8 mouse cellular contexts compared by ENCODE assay signal in the genomic region with DNA sequence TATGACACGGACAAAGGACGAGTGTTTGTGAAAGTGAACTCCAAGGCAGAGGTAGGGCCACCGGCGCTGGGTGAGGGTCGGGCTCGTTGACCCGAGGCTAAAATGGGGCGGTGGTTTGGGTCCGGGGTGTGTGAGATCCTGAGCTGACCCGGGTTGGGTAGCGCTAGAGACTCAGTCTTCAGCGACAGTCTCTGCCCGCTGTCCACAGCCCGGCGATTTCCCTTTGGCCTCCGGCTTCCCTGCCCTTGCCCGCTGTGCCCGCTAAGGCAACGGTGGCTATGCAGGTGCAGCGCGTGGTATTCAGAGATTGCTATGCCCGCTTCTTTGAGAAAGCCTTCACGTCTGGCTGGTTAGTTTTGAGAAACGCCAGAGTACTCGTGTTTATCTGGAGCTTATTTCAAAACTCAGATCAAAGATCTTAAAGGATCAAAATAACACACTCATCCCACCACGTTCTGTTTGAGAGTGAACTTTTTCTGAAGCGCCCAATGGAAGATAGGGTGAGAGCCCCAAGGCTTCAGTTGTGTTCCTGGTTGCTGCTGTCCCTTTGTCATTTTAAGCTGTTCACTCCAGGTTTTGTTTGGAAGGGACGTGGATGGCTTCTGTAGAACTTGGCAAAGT. TPM values are rescaled to one million over a fixed set of nuclear protein-coding genes. Genes with fewer than 3 reads are reported as not detected.
DNase-seq lines count a peak whose midpoint lies in the region; ATAC-seq and TF ChIP-seq lines count a peak whose summit lies in the region.

No protein-coding gene starts in this region.

- no peaks in the 10 kb centered on the region; the same call in 1 of the 2 replicates for H3K4me1 ChIP-seq in kidney, postnatal 0 days (replicated peaks; ENCODE audit: insufficient read depth, low read length)
- H3K4me1 ChIP-seq in embryonic facial prominence, embryonic 13.5 days, result peaks cover 19% of the 10 kb centered on the region
- peaks cover 13% of the 10 kb centered on the region for H3K4me1 ChIP-seq in limb, embryonic 10.5 days
- H3K4me1 ChIP-seq in midbrain, embryonic 14.5 days (ENCODE audit: control insufficient read depth, insufficient read depth, low read length), result peaks cover 13% of the 10 kb centered on the region

- peak; percentile 66 for ATAC-seq in kidney, postnatal 0 days (replicated peaks; ENCODE audit: low FRiP score, low read depth)
- ATAC-seq in embryonic facial prominence, embryonic 13.5 days (ENCODE audit: insufficient number of reproducible peaks, insufficient read depth, low FRiP score, low TSS enrichment, low read depth), result peak; percentile 61
- ATAC-seq in midbrain, embryonic 14.5 days (ENCODE audit: low FRiP score, low TSS enrichment), result peak; percentile 67

- no peaks in the 10 kb centered on the region for H3K9me3 ChIP-seq in kidney, postnatal 0 days (replicated peaks; ENCODE audit: low read length)
- no peaks in the 10 kb centered on the region for H3K9me3 ChIP-seq in embryonic facial prominence, embryonic 13.5 days
- H3K9me3 ChIP-seq in limb, embryonic 10.5 days (replicated peaks), result no peaks in the 10 kb centered on the region
- H3K9me3 ChIP-seq in midbrain, embryonic 14.5 days (ENCODE audit: control insufficient read depth, low read length), result no peaks in the 10 kb centered on the region

- WGBS in kidney, postnatal 0 days, result 1% methylated on average over 28 of the region's 28 CpGs
- WGBS in embryonic facial prominence, embryonic 13.5 days, result 1% methylated on average over 28 of the region's 28 CpGs
- 1% methylated on average over 28 of the region's 28 CpGs for WGBS in limb, embryonic 10.5 days
- under 1% methylated on average over 28 of the region's 28 CpGs for WGBS in midbrain, embryonic 14.5 days

- H3K27ac ChIP-seq in kidney, postnatal 0 days, result peak overlapping the region; percentile 85
- H3K27ac ChIP-seq in embryonic facial prominence, embryonic 13.5 days, result no peak overlapping the region
- H3K27ac ChIP-seq in limb, embryonic 10.5 days, result peak overlapping the region; percentile 80
- H3K27ac ChIP-seq in midbrain, embryonic 14.5 days (replicated peaks; ENCODE audit: low read depth, low read length), result no peak overlapping the region

- H3K9ac ChIP-seq in kidney, postnatal 0 days (ENCODE audit: low read depth, low read length), result peak overlapping the region; percentile 68
- peak overlapping the region; percentile 78 for H3K9ac ChIP-seq in embryonic facial prominence, embryonic 13.5 days
- H3K9ac ChIP-seq in midbrain, embryonic 14.5 days (replicated peaks; ENCODE audit: low read length), result peak overlapping the region; percentile 68

- peak overlapping the region; percentile 68 for H3K4me3 ChIP-seq in kidney, postnatal 0 days (replicated peaks; ENCODE audit: low read depth, low read length)
- H3K4me3 ChIP-seq in embryonic facial prominence, embryonic 13.5 days, result peak overlapping the region; percentile 73
- H3K4me3 ChIP-seq in limb, embryonic 10.5 days, result peak overlapping the region; percentile 82
- peak overlapping the region; percentile 72 for H3K4me3 ChIP-seq in midbrain, embryonic 14.5 days (replicated peaks; ENCODE audit: low read depth, low read length)

- no peaks in the 10 kb centered on the region for H3K27me3 ChIP-seq in kidney, postnatal 0 days (ENCODE audit: insufficient read depth, low read length)
- H3K27me3 ChIP-seq in embryonic facial prominence, embryonic 13.5 days, result no peaks in the 10 kb centered on the region
- H3K27me3 ChIP-seq in limb, embryonic 10.5 days (ENCODE audit: low read depth, poor library complexity, severe bottlenecking), result no peaks in the 10 kb centered on the region
- H3K27me3 ChIP-seq in midbrain, embryonic 14.5 days (ENCODE audit: control insufficient read depth, insufficient read depth, low read length), result no peaks in the 10 kb centered on the region

- no peak for TF ChIP-seq CTCF in kidney, postnatal 0 days (IDR thresholded peaks at IDR 0.05; ENCODE audit: low read depth)

- peak overlapping the region; percentile 69 for H3K4me2 ChIP-seq in kidney, postnatal 0 days (ENCODE audit: low read length)
- H3K4me2 ChIP-seq in embryonic facial prominence, embryonic 13.5 days, result peak overlapping the region; percentile 84
- H3K4me2 ChIP-seq in midbrain, embryonic 14.5 days (ENCODE audit: low read length), result peak overlapping the region; percentile 74

- DNase-seq in kidney, postnatal 0 days (ENCODE audit: low spot score), result peak; percentile 39
- no peak for DNase-seq in kidney, postnatal 4 days
- no peak for DNase-seq in limb, embryonic 10.5 days (ENCODE audit: low spot score)
- peak; percentile 50 for DNase-seq in midbrain, embryonic 14.5 days
- DNase-seq in right cerebral cortex, postnatal 25 days, result no peak
- DNase-seq in retina, postnatal 1 day, result no peak
- DNase-seq in kidney, adult 9 months, result no peak

- no peaks in the 10 kb centered on the region; the same call in 1 of the 2 replicates for H3K36me3 ChIP-seq in kidney, postnatal 0 days (ENCODE audit: insufficient read depth, low read length)
- H3K36me3 ChIP-seq in embryonic facial prominence, embryonic 13.5 days, result 0 out of 2 replicates have a peak, but pooled peaks cover 10% of the 10 kb centered on the region
- H3K36me3 ChIP-seq in limb, embryonic 10.5 days, result no peaks in the 10 kb centered on the region
- 0 out of 2 replicates have a peak, but pooled peaks cover 4% of the 10 kb centered on the region for H3K36me3 ChIP-seq in midbrain, embryonic 14.5 days (ENCODE audit: control insufficient read depth, insufficient read depth, low read length)

RNA-seq across cellular contexts. Expression of a gene that starts 0.5 kb away (rescaled TPM):
- polyA plus RNA-seq in kidney, postnatal 0 days (2015; fragmentation: Nextera tagmentation; extraction: Ambion mirVana), result 10.1 and 10.3 TPM in 2 replicates
- 10.8 and 12.4 TPM in 2 replicates for polyA plus RNA-seq in embryonic facial prominence, embryonic 13.5 days (2015; fragmentation: Nextera tagmentation; extraction: Ambion mirVana)
- 5.0 and 5.9 TPM in 2 replicates for polyA plus RNA-seq in limb, embryonic 10.5 days (2016; fragmentation: Nextera tagmentation; extraction: Ambion mirVana)
- polyA plus RNA-seq in midbrain, embryonic 14.5 days (2014; fragmentation: Nextera tagmentation; extraction: Ambion mirVana), result 7.7 and 7.8 TPM in 2 replicates

RNA-seq across cellular contexts. Expression of a gene that starts 13.1 kb away (rescaled TPM):
- polyA plus RNA-seq in kidney, postnatal 0 days (2015; fragmentation: Nextera tagmentation; extraction: Ambion mirVana), result 5.6 and 6.6 TPM in 2 replicates
- polyA plus RNA-seq in embryonic facial prominence, embryonic 13.5 days (2015; fragmentation: Nextera tagmentation; extraction: Ambion mirVana), result 1.3 and 1.4 TPM in 2 replicates
- polyA plus RNA-seq in limb, embryonic 10.5 days (2016; fragmentation: Nextera tagmentation; extraction: Ambion mirVana), result 0.04 and 0.23 TPM in 2 replicates
- 3.7 and 3.9 TPM in 2 replicates for polyA plus RNA-seq in midbrain, embryonic 14.5 days (2014; fragmentation: Nextera tagmentation; extraction: Ambion mirVana)

RNA-seq across cellular contexts. Expression of a gene that starts 30.1 kb away (rescaled TPM):
- 29.8 and 36.1 TPM in 2 replicates for polyA plus RNA-seq in kidney, postnatal 0 days (2015; fragmentation: Nextera tagmentation; extraction: Ambion mirVana)
- 42.1 and 42.5 TPM in 2 replicates for polyA plus RNA-seq in embryonic facial prominence, embryonic 13.5 days (2015; fragmentation: Nextera tagmentation; extraction: Ambion mirVana)
- 47.8 and 54.9 TPM in 2 replicates for polyA plus RNA-seq in limb, embryonic 10.5 days (2016; fragmentation: Nextera tagmentation; extraction: Ambion mirVana)
- 45.8 and 55.6 TPM in 2 replicates for polyA plus RNA-seq in midbrain, embryonic 14.5 days (2014; fragmentation: Nextera tagmentation; extraction: Ambion mirVana)

RNA-seq across cellular contexts. Expression of a gene that starts 33.6 kb away (rescaled TPM):
- polyA plus RNA-seq in kidney, postnatal 0 days (2015; fragmentation: Nextera tagmentation; extraction: Ambion mirVana), result 4.9 and 5.7 TPM in 2 replicates
- polyA plus RNA-seq in embryonic facial prominence, embryonic 13.5 days (2015; fragmentation: Nextera tagmentation; extraction: Ambion mirVana), result 10.7 and 13.1 TPM in 2 replicates
- polyA plus RNA-seq in limb, embryonic 10.5 days (2016; fragmentation: Nextera tagmentation; extraction: Ambion mirVana), result 0.54 and 1.2 TPM in 2 replicates
- polyA plus RNA-seq in midbrain, embryonic 14.5 days (2014; fragmentation: Nextera tagmentation; extraction: Ambion mirVana), result 9.2 and 10.8 TPM in 2 replicates

Comparison
In these comparisons a context has a peak if more than half of its experiments do, and no peak if none do; other contexts are left out.
1. DNase-seq: peak in kidney, postnatal 0 days (single experiment) and midbrain, embryonic 14.5 days (single experiment); none in kidney, postnatal 4 days (0 of 2), limb, embryonic 10.5 days (single experiment), right cerebral cortex, postnatal 25 days (single experiment), retina, postnatal 1 day (single experiment) and kidney, adult 9 months (single experiment).
2. H3K27ac ChIP-seq: peak in kidney, postnatal 0 days (single experiment) and limb, embryonic 10.5 days (single experiment); none in embryonic facial prominence, embryonic 13.5 days (single experiment) and midbrain, embryonic 14.5 days (single experiment).
3. Peak in every context shown above with its lines, with median percentiles within 50 percentile points of each other: ATAC-seq, H3K4me2 ChIP-seq, H3K4me3 ChIP-seq and H3K9ac ChIP-seq.